In genomic region chr7:89908899-89909621, GRCm38 (mm10) we compare ENCODE assay signal across 16 mouse cellular contexts. TPM values are rescaled to one million over a fixed set of nuclear protein-coding genes. Genes with fewer than 3 reads are reported as not detected.
"Had no signal": no experiment of that assay in that cellular context is flagged by ENCODE, and none has a peak within 500 bp of the region (broad histone marks: within the 10 kb centered on the region; RNA-seq: fewer than 3 reads in every experiment).

No protein-coding gene starts in this region.

- H3K4me2 ChIP-seq: neural tube, embryonic 15.5 days had no signal

- H3K27me3 ChIP-seq: neural tube, embryonic 15.5 days had no signal

- H3K36me3 ChIP-seq: midbrain, embryonic 10.5 days; neural tube, embryonic 15.5 days had no signal

- H3K27ac ChIP-seq: liver, embryonic 14.5 days; midbrain, embryonic 10.5 days; neural tube, embryonic 15.5 days had no signal

- H3K9ac ChIP-seq: liver, embryonic 14.5 days; neural tube, embryonic 15.5 days had no signal

- H3K9me3 ChIP-seq: midbrain, embryonic 10.5 days; neural tube, embryonic 15.5 days had no signal

- H3K4me3 ChIP-seq: midbrain, embryonic 10.5 days; myocyte; neural tube, embryonic 15.5 days had no signal

- H3K4me1 ChIP-seq: neural tube, embryonic 15.5 days had no signal

- DNase-seq: layer of hippocampus, adult 9-11 months; layer of hippocampus, postnatal 36 days; lung, adult 2 months; lung, postnatal 10 days; lung, postnatal 4 days; midbrain, embryonic 14.5 days; right cerebral cortex, adult 18-20 months; right cerebral cortex, postnatal 25 days; thymus, postnatal 36 days had no signal

RNA-seq across cellular contexts. Expression of gene Ccdc81, which starts 5.6 kb away (rescaled TPM):
- total RNA-seq: liver, adult 2 months had no signal
- polyA plus RNA-seq: liver, adult 2 months; liver, embryonic 14.5 days; myocyte; neural tube, embryonic 11.5 days; small intestine, adult 2 months had no signal
